Mouse (Mus musculus) CH12.LX (cell line): ENCODE results near the gene Nubpl. TPM values are rescaled to one million over a fixed set of nuclear protein-coding genes. Genes with fewer than 3 reads are reported as not detected.

Experiments
- DNase-seq: peaks from one replicate; pipeline ENCODE4 v3.0.0-alpha.2; 2013; ENCODE audit errors: extremely low read depth
- H3K27ac ChIP-seq: 2 replicates; pipeline ENCODE4 v1.5.1; 2012; ENCODE audit warnings: low read depth, mild to moderate bottlenecking, control low read depth, moderate library complexity; ENCODE audit not compliant: insufficient read depth
- H3K27me3 ChIP-seq: replicated peaks from 2 replicates; pipeline ENCODE3; 2012; ENCODE audit warnings: inconsistent platforms
- H3K36me3 ChIP-seq, 2 experiments: replicated peaks in 1 of 2; 2 replicates each; pipeline versions ENCODE3 to v1.6.1; 2012; ENCODE audit warnings: inconsistent platforms in 1 of 2, low read length in 1 of 2, mild to moderate bottlenecking in 1 of 2, mixed read lengths in 1 of 2, moderate library complexity in 1 of 2; ENCODE audit not compliant: control insufficient read depth in 1 of 2, insufficient read depth in 1 of 2
- H3K4me1 ChIP-seq, 2 experiments: 2 replicates each; pipeline ENCODE4 v1.6.1; 2012; ENCODE audit warnings: inconsistent platforms in 1 of 2, moderate library complexity in 1 of 2; ENCODE audit not compliant: insufficient read depth in 2 of 2, control insufficient read depth in 1 of 2
- H3K4me2 ChIP-seq: 2 replicates; pipeline ENCODE4 v1.6.1; 2012; ENCODE audit warnings: low read depth, mild to moderate bottlenecking, control low read depth; ENCODE audit not compliant: poor library complexity, insufficient read depth, severe bottlenecking
- H3K4me3 ChIP-seq, 3 experiments: fragments of 150-350 bp in 1 of 3; sonication (generic) in 1 of 3; replicated peaks in 1 of 3; 2 replicates each; pipeline versions ENCODE3 to v1.5.1; 2011 to 2012; ENCODE audit warnings: low read depth in 2 of 3, low read length in 2 of 3, mild to moderate bottlenecking in 2 of 3, moderate library complexity in 2 of 3, control low read depth in 1 of 3, improper control_type of control experiment in 1 of 3, inconsistent platforms in 1 of 3, mixed read lengths in 1 of 3; ENCODE audit not compliant: poor library complexity in 1 of 3
- H3K79me2 ChIP-seq: replicated peaks from 2 replicates; pipeline ENCODE4 v1.6.1; 2012; ENCODE audit warnings: mild to moderate bottlenecking, moderate library complexity; ENCODE audit not compliant: control insufficient read depth, poor library complexity, insufficient read depth, severe bottlenecking; ENCODE audit errors: extremely low read depth
- H3K9ac ChIP-seq: 2 replicates; pipeline ENCODE4 v1.6.1; 2012; ENCODE audit warnings: low read depth, mild to moderate bottlenecking, control low read depth, moderate library complexity; ENCODE audit not compliant: insufficient read depth
- H3K9me3 ChIP-seq: replicated peaks from 2 replicates; pipeline ENCODE3; 2012; ENCODE audit warnings: low read length, inconsistent platforms, mixed read lengths
- CHD1 ChIP-seq: IDR thresholded peaks from 2 replicates; pipeline ENCODE4 v1.6.1; 2012; ENCODE audit warnings: low read depth, low read length, improper control_type of control experiment, inconsistent platforms
- CHD2 ChIP-seq: IDR thresholded peaks from 2 replicates; pipeline ENCODE4 v1.6.1; 2011; ENCODE audit warnings: low read length, improper control_type of control experiment
- E2F4 ChIP-seq: IDR thresholded peaks from 2 replicates; pipeline ENCODE4 v1.6.1; 2011; ENCODE audit warnings: low read depth, low read length, improper control_type of control experiment; ENCODE audit not compliant: insufficient replicate concordance
- ELF1 ChIP-seq: IDR thresholded peaks from 2 replicates; pipeline ENCODE4 v1.6.1; 2014; ENCODE audit warnings: low read depth, mild to moderate bottlenecking, inconsistent platforms, low read length, improper control_type of control experiment
- HCFC1 ChIP-seq: IDR thresholded peaks from 2 replicates; pipeline ENCODE4 v1.6.1; 2012; ENCODE audit warnings: low read depth, mild to moderate bottlenecking, inconsistent platforms, low read length, improper control_type of control experiment
- JUN ChIP-seq: IDR thresholded peaks from 2 replicates; pipeline ENCODE4 v1.6.1; 2011; ENCODE audit warnings: low read depth, mild to moderate bottlenecking, low read length, improper control_type of control experiment, moderate library complexity; ENCODE audit not compliant: insufficient read depth
- JUND ChIP-seq: conservative IDR thresholded peaks from 2 replicates; pipeline ENCODE4 v1.6.1; 2011; ENCODE audit warnings: low read depth, low read length, improper control_type of control experiment
- MAFK ChIP-seq: IDR thresholded peaks from 2 replicates; pipeline ENCODE4 v1.6.1; 2011; ENCODE audit warnings: low read length, improper control_type of control experiment; ENCODE audit not compliant: insufficient replicate concordance
- MAX ChIP-seq: IDR thresholded peaks from 2 replicates; pipeline ENCODE4 v1.6.1; 2011; ENCODE audit warnings: low read length, improper control_type of control experiment
- MAZ ChIP-seq: IDR thresholded peaks from 2 replicates; pipeline ENCODE4 v1.6.1; 2012; ENCODE audit warnings: low read depth, mild to moderate bottlenecking, inconsistent platforms, low read length, improper control_type of control experiment, moderate library complexity
- MEF2A ChIP-seq: IDR thresholded peaks from 2 replicates; pipeline ENCODE4 v1.6.1; 2014; ENCODE audit warnings: low read depth, mild to moderate bottlenecking, inconsistent platforms, low read length, improper control_type of control experiment, borderline replicate concordance
- NELFE ChIP-seq: IDR thresholded peaks from 2 replicates; pipeline ENCODE4 v1.6.1; 2011; ENCODE audit warnings: low read depth, low read length, improper control_type of control experiment
- NRF1 ChIP-seq: IDR thresholded peaks from 2 replicates; pipeline ENCODE4 v1.6.1; 2014; ENCODE audit warnings: low read depth, mild to moderate bottlenecking, inconsistent platforms, low read length, improper control_type of control experiment, moderate library complexity
- POLR2AphosphoS2 ChIP-seq: IDR thresholded peaks from 2 replicates; pipeline ENCODE4 v1.6.1; 2011; ENCODE audit warnings: low read depth, low read length, improper control_type of control experiment
- RCOR1 ChIP-seq: conservative IDR thresholded peaks from 2 replicates; pipeline ENCODE4 v1.6.1; 2012; ENCODE audit warnings: low read depth, mild to moderate bottlenecking, inconsistent platforms, low read length, improper control_type of control experiment
- UBTF ChIP-seq: IDR thresholded peaks from 2 replicates; pipeline ENCODE4 v1.6.1; 2012; ENCODE audit warnings: low read depth, mild to moderate bottlenecking, inconsistent platforms, low read length, improper control_type of control experiment, moderate library complexity
- USF1 ChIP-seq: IDR thresholded peaks from 2 replicates; pipeline ENCODE4 v1.6.1; 2014; ENCODE audit warnings: low read depth, mild to moderate bottlenecking, inconsistent platforms, low read length, improper control_type of control experiment
- USF2 ChIP-seq: conservative IDR thresholded peaks from 2 replicates; pipeline ENCODE4 v1.6.1; 2011; ENCODE audit warnings: low read depth, low read length, improper control_type of control experiment
- ZNF384 ChIP-seq: IDR thresholded peaks from 2 replicates; pipeline ENCODE4 v1.6.1; 2012; ENCODE audit warnings: low read depth, low read length, improper control_type of control experiment, inconsistent platforms
- dilution Hi-C: fragments of 300-500 bp; cut with MboI; formaldehyde crosslinking; loops from 2 replicates; pipeline ENCODE4 v1.14.3; 2020; ENCODE audit warnings: low sequenced_read_pairs; ENCODE audit not compliant: extremely low pct_unique_long_range_greater_than_20kb, extremely low pct_ligation_motif_present
- in situ Hi-C: fragments of 300-500 bp; cut with MboI; formaldehyde crosslinking; loops from 3 replicates; pipeline ENCODE4 v1.14.3; 2019; ENCODE audit warnings: low sequenced_read_pairs, low pct_ligation_motif_present, low pct_unique_long_range_greater_than_20kb, mixed read lengths
- polyA plus RNA-seq: library from polyadenylated mRNA; unstranded; fragments of >175 nt; gene quantifications from 2 replicates; pipeline ENCODE4 v1.2.1, GENCODE M21; 2012; ENCODE audit warnings: low read depth; ENCODE audit not compliant: insufficient read length
- total RNA-seq, 2 experiments: library from RNA; depleted of rRNA; stranded (reverse); fragments of 300-350 nt in 1 of 2; fragments of >200 nt in 1 of 2; gene quantifications; 2 replicates each; pipeline ENCODE4 v1.2.3; 2012 to 2014

The Nubpl gene
- total and polyA plus RNA-seq, 3 experiments: 9.5 to 11.8 (median 11.1) TPM

- Histone ChIP-seq H3K4me1 (peaks cover 0 to 11% of the 10 kb centered on the region in 2 experiments; a peak in 1 of 4 replicates), H3K9ac (no peak overlapping the region), H3K9me3 (no peaks in the 10 kb centered on the region), H3K36me3 (peaks cover 0 to 4% of the 10 kb centered on the region in 2 experiments), H3K79me2 (no peaks in the 10 kb centered on the region), H3K4me2 (no peak overlapping the region), H3K27ac (no peak overlapping the region), H3K4me3 (no peak overlapping the region), H3K27me3 (no peaks in the 10 kb centered on the region)
- TF ChIP-seq ZNF384 (no peak), CHD1 (no peak), MAZ (no peak), MAX (no peak), MAFK (no peak), NELFE (no peak), HCFC1 (no peak), JUND (no peak), RCOR1 (no peak), MEF2A (no peak), POLR2AphosphoS2 (no peak), USF2 (no peak)
- dilution Hi-C loops (no loop called here), in situ Hi-C loops (no loop called here)
- DNase-seq: peak; percentile 1
Measured at GRCm38 (mm10) chr12:52152071-52152470, 54.5 kb downstream of the Nubpl start.

DNA sequence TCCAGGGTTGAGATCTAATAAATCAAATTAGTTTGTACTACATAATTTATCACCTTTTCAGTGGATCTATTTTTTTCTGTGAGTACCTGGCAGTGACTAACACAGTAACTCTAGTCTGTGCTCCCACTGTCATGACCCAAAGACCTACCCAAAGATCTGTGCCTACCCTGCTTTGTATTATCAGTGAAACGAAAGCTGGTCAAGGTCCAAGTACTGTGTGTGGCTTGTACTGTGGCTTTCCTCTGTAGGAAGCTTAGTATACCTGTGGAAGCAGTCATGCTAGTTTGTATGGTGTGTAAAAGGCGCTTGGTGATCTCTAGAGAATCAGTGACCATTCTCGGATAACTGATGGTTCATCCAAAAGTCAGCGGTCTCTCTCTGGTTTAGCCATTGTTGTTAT is 57.4 kb downstream of the Nubpl start:
- DNase-seq: no peak
- no peak overlapping the region for H3K9ac ChIP-seq
- in situ Hi-C loops (no loop called here), dilution Hi-C loops (no loop called here)
- no peaks in the 10 kb centered on the region for H3K79me2 ChIP-seq
- no peaks in the 10 kb centered on the region for H3K9me3 ChIP-seq
- H3K27me3 ChIP-seq: no peaks in the 10 kb centered on the region
- no peak overlapping the region for H3K27ac ChIP-seq
- H3K4me2 ChIP-seq: no peak overlapping the region
- no peak overlapping the region for H3K4me3 ChIP-seq
- no peak for TF ChIP-seq ELF1
- no peak for TF ChIP-seq UBTF
- no peak for TF ChIP-seq NRF1
- no peak for TF ChIP-seq POLR2AphosphoS2
- TF ChIP-seq USF2: no peak
- TF ChIP-seq JUN: no peak
- no peak for TF ChIP-seq JUND
- no peak for TF ChIP-seq HCFC1
- no peak for TF ChIP-seq CHD1
- TF ChIP-seq USF1: no peak
- TF ChIP-seq CHD2: no peak
- no peak for TF ChIP-seq MAFK
- no peak for TF ChIP-seq E2F4
- TF ChIP-seq, all 38 proteins: peak for 0
- no peaks in the 10 kb centered on the region for H3K4me1 ChIP-seq
- peaks cover 0 to 3% of the 10 kb centered on the region in 2 experiments for H3K36me3 ChIP-seq
